Mouse (Mus musculus) Muller cell, postnatal 12 days (primary cell): ENCODE results near the gene Pdk1.
"Not testable (repeated sequence)": the region's sequence is repeated elsewhere in the genome, so short reads cannot be mapped to it uniquely, and the experiment has no call there.

Source experiments
- DNase-seq: peaks from one replicate; pipeline ENCODE4 v3.0.0-alpha.2; 2015; ENCODE audit errors: inconsistent ontology term

The Pdk1 gene

GRCm38 (mm10) chr2:71872801-71873443, at the start of gene Pdk1:
Gene Pdk1, plus strand, starts transcription at chr2:71873224.
- peak; percentile 98 for DNase-seq

- no peak for DNase-seq
These were observed 48.9 kb upstream of the Pdk1 start for GRCm38 (mm10) chr2:71824146-71824545.

- no peak for DNase-seq
These were observed 45.3 kb upstream of the Pdk1 start for GRCm38 (mm10) chr2:71827711-71828110.

GRCm38 (mm10) chr2:71828928-71829327, 44.1 kb upstream of the Pdk1 start:
- no peak for DNase-seq

GRCm38 (mm10) chr2:71833626-71834025, 39.4 kb upstream of the Pdk1 start:
- DNase-seq, result no peak

GRCm38 (mm10) chr2:71834371-71834770, 38.7 kb upstream of the Pdk1 start:
- no peak for DNase-seq

GRCm38 (mm10) chr2:71835556-71835955, 37.5 kb upstream of the Pdk1 start:
- DNase-seq, result no peak

GRCm38 (mm10) chr2:71836232-71836631, 36.8 kb upstream of the Pdk1 start:
- DNase-seq, result no peak

- peak; percentile 52 for DNase-seq
These were observed 35.8 kb upstream of the Pdk1 start for GRCm38 (mm10) chr2:71837261-71837660.

GRCm38 (mm10) chr2:71837791-71838190, 35.2 kb upstream of the Pdk1 start:
- peak; percentile 72 for DNase-seq

- DNase-seq, result no peak
These were observed 29.7 kb upstream of the Pdk1 start for GRCm38 (mm10) chr2:71843316-71843715.

GRCm38 (mm10) chr2:71844906-71845305, 28.1 kb upstream of the Pdk1 start:
- no peak for DNase-seq

- DNase-seq, result not testable (repeated sequence)
These were observed 20.9 kb upstream of the Pdk1 start for GRCm38 (mm10) chr2:71852161-71852560.

GRCm38 (mm10) chr2:71855076-71855475, 17.9 kb upstream of the Pdk1 start:
- DNase-seq, result no peak

- no peak for DNase-seq
These were observed 9.4 kb upstream of the Pdk1 start for GRCm38 (mm10) chr2:71863531-71864173.

- no peak for DNase-seq
These were observed 8.0 kb upstream of the Pdk1 start for GRCm38 (mm10) chr2:71865022-71865421.

GRCm38 (mm10) chr2:71865935-71866334, 7.1 kb upstream of the Pdk1 start:
- no peak for DNase-seq

- no peak for DNase-seq
These were observed 6.5 kb upstream of the Pdk1 start for GRCm38 (mm10) chr2:71866565-71866964.

GRCm38 (mm10) chr2:71867019-71867418, 6.0 kb upstream of the Pdk1 start:
- DNase-seq, result no peak

- DNase-seq, result no peak
These were observed 5.5 kb upstream of the Pdk1 start for GRCm38 (mm10) chr2:71867480-71867879.

GRCm38 (mm10) chr2:71868256-71868655, 4.8 kb upstream of the Pdk1 start:
- DNase-seq, result no peak

- no peak for DNase-seq
These were observed 883 bp upstream of the Pdk1 start for GRCm38 (mm10) chr2:71872141-71872540.

GRCm38 (mm10) chr2:71873474-71874322, 674 bp downstream of the Pdk1 start:
- peak; percentile 17 for DNase-seq
